Mouse (Mus musculus) heart, embryonic 14.5 days (tissue): ENCODE data around the gene Hpf1. TPM values are rescaled to one million over a fixed set of nuclear protein-coding genes. Genes with fewer than 3 reads are reported as not detected.
A peak's percentile ranks its signal among the peaks of the same experiment; 100 is the strongest.

Experiments
- ATAC-seq: fragments of 200-750 bp; cut with Nextera tagmentation; 2 replicates; pipeline ENCODE4 v1.8.0; 2017; ENCODE audit warnings: low read depth, moderate TSS enrichment; ENCODE audit not compliant: insufficient number of reproducible peaks, insufficient read depth, low FRiP score
- H3K27ac ChIP-seq, 2 experiments: fragments of 200-500 bp in 1 of 2; fragments of 300-500 bp in 1 of 2; sonication (generic) in 1 of 2; replicated peaks in 1 of 2; 2 replicates each; pipeline ENCODE4 v1.5.1; 2012 to 2014; ENCODE audit warnings: low read depth in 2 of 2, low read length in 2 of 2, control low read depth in 1 of 2, mild to moderate bottlenecking in 1 of 2, mixed read lengths in 1 of 2; ENCODE audit not compliant: control insufficient read depth in 1 of 2, insufficient read depth in 1 of 2
- H3K27me3 ChIP-seq: fragments of 300-500 bp; sonication (generic); 2 replicates; pipeline ENCODE4 v1.6.1; 2014; ENCODE audit warnings: mild to moderate bottlenecking, low read length, control low read depth; ENCODE audit not compliant: control insufficient read depth, insufficient read depth
- H3K36me3 ChIP-seq: fragments of 300-500 bp; sonication (generic); 2 replicates; pipeline ENCODE4 v1.6.1; 2014; ENCODE audit warnings: mild to moderate bottlenecking, control low read depth, low read length, mixed read lengths; ENCODE audit not compliant: control insufficient read depth, insufficient read depth
- H3K4me1 ChIP-seq, 2 experiments: fragments of 200-500 bp in 1 of 2; fragments of 300-500 bp in 1 of 2; sonication (generic) in 1 of 2; 2 replicates each; pipeline ENCODE4 v1.6.1; 2012 to 2014; ENCODE audit warnings: low read length in 2 of 2, control low read depth in 1 of 2, mixed read lengths in 1 of 2; ENCODE audit not compliant: control insufficient read depth in 2 of 2, insufficient read depth in 2 of 2
- H3K4me2 ChIP-seq: fragments of 300-500 bp; sonication (generic); 2 replicates; pipeline ENCODE4 v1.6.1; 2014; ENCODE audit warnings: mild to moderate bottlenecking, low read length
- H3K4me3 ChIP-seq, 2 experiments: fragments of 200-500 bp in 1 of 2; fragments of 300-500 bp in 1 of 2; sonication (generic) in 1 of 2; 2 replicates each; pipeline ENCODE4 v1.5.1; 2012 to 2014; ENCODE audit warnings: low read length in 2 of 2, mild to moderate bottlenecking in 2 of 2, control low read depth in 1 of 2, low read depth in 1 of 2, moderate library complexity in 1 of 2; ENCODE audit not compliant: control insufficient read depth in 1 of 2, insufficient read depth in 1 of 2
- H3K9ac ChIP-seq: fragments of 300-500 bp; sonication (generic); 2 replicates; pipeline ENCODE4 v1.6.1; 2014; ENCODE audit warnings: mild to moderate bottlenecking, low read length
- H3K9me3 ChIP-seq: fragments of 300-500 bp; sonication (generic); 2 replicates; pipeline ENCODE4 v1.6.1; 2016; ENCODE audit warnings: low read length, control low read depth; ENCODE audit not compliant: control insufficient read depth
- WGBS: fragments of 180-500 bp; shearing (Covaris S2); extraction: QIAGEN DNeasy Blood & Tissue Kit; methylation state at CpG from one replicate; pipeline ENCODE4 v1.1.7; 2014; 5-methylcytosine and 5-hydroxymethylcytosine counted together
- polyA plus RNA-seq: library from polyadenylated mRNA; unstranded; fragments of >200 nt; fragmentation: Nextera tagmentation; extraction: Ambion mirVana; gene quantifications from 2 replicates; pipeline ENCODE4 v1.2.1, GENCODE M21; 2014

Hpf1 gene
- polyA plus RNA-seq, 1 experiment from 2014 or later: 51.2 TPM

DNA sequence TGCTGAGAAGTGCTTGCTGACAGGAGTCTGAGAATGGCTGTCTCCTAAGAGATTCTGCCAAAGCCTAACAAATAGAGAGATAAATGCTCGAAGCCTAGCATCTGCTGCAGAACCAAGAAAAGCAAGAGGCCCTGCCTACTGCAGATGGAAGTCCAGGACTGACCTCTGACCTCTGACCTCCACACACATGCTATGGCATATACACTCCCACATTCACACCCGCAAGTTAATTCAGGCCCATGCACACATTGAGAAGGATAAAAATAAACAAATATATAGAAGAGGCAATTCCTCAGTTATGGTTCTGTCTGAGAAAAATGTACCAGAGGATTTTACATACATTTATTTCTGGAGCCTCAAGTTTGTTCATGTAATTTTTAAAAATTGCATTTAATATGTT is 11.6 kb upstream of the Hpf1 start:
- Histone ChIP-seq H3K36me3 (no peaks in the 10 kb centered on the region), H3K27ac (no peak overlapping the region), H3K4me2 (no peak overlapping the region), H3K4me3 (no peak overlapping the region), H3K4me1 (no peaks in the 10 kb centered on the region), H3K27me3 (no peaks in the 10 kb centered on the region), H3K9ac (no peak overlapping the region), H3K9me3 (no peaks in the 10 kb centered on the region)
- WGBS: 50% methylated on average over 2 of the region's 2 CpGs
- no peak for ATAC-seq

DNA sequence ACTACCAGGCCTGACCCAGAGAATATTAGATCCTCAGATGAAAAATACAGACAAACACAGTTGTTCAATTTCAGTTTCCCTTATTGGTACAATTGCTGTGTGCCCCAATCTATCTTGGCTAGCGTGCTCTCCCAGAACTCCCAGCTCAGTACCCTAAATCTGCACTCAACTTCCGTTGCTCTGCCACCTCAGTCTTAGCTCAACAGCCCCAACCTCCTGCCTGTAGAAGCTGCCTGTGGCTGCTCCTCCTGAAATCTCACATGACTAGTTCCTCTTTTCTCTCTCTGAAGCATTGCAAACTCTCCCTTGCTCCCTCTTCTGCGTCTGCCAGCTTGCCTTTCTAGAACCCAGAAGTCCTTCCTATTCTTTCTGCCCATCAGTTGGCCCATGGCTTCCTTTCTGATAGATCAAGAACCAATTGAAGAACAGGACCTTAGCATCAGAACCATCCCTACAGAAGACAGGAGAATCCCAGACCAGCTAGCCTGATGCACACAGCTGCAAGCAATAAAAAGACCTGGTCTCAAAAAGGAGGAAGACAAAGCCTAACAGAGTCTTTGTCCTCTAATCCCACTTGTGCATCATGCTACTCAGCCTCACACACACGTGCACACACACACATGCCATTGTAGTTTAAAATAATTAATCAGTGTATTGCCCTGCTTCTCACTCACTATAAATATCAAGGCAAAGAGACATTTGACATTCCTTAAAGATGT is 6.6 kb upstream of the Hpf1 start:
- Histone ChIP-seq H3K9ac (no peak overlapping the region), H3K4me3 (no peak overlapping the region), H3K9me3 (no peaks in the 10 kb centered on the region), H3K27ac (no peak overlapping the region), H3K4me1 (no peaks in the 10 kb centered on the region), H3K36me3 (no peaks in the 10 kb centered on the region), H3K4me2 (no peak overlapping the region), H3K27me3 (no peaks in the 10 kb centered on the region)
- ATAC-seq: no peak
- 77% methylated on average over 4 of the region's 4 CpGs for WGBS

DNA sequence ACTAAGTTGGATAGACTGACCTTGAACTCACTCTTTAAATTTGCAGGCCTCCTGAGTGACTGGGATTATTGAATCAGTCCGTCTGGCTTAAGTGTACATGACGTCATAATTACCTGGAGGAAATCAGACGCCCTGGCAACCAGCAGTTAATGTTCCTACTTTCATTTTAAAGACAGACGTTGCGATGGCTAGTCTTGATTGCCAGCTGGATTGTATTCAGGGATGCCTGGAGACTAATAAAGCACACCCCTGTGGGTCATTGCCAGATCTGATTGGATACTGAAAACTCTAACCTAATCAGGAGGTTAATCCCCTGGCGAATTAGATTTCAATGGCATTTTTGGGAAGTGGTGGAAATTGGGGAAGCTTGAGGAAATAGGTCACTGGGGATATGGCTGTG is 3.5 kb upstream of the Hpf1 start:
- no peaks in the 10 kb centered on the region for H3K9me3 ChIP-seq
- H3K27me3 ChIP-seq: no peaks in the 10 kb centered on the region
- WGBS: 67% methylated on average over 6 of the region's 6 CpGs
- no peak for ATAC-seq
- no peak overlapping the region for H3K4me2 ChIP-seq
- no peak overlapping the region for H3K27ac ChIP-seq
- H3K9ac ChIP-seq: no peak overlapping the region
- no peaks in the 10 kb centered on the region for H3K36me3 ChIP-seq
- no peak overlapping the region for H3K4me3 ChIP-seq
- H3K4me1 ChIP-seq: peaks cover 0 to 7% of the 10 kb centered on the region in 2 experiments; a peak in 2 of 4 replicates

DNA sequence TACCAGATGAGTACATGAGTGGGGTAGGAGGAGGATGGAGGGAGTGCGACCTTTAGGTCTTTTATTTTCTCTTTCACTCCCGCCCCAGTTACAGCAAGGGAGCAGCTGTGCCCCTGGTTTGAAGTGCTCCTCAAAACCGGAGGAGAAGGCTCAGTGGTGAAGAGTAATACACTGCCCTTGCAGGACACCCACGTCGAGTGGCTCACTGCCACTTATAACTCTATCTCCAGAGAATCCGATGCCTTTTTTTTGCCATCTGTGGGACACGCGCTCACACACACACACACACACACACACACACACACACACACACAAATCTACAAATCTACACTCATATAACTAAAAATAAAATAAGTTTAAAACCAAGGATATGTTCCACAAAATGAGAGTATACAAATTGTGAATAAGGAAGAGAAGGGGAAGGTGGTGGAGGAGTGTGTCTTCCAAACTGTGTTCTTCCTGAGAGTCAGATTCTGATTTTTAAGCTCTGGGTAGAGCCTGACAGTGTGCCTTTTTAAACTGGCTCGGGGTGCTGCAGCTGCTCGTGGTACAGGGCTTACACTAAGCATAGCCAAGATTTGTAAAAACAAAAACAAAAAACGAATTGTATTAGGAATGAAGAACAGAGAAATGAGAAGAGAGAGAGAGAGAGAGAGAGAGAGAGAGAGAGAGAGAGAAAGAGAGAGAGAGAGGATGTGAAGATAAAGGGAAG is 931 bp upstream of the Hpf1 start:
- Histone ChIP-seq H3K27me3 (no peaks in the 10 kb centered on the region), H3K4me1 (peaks cover 2 to 22% of the 10 kb centered on the region in 2 experiments), H3K9ac (no peak overlapping the region), H3K4me3 (0 out of 4 replicates have a peak overlapping the region, but pooled peaks of 1 of the 2 experiments have one; percentile 84), H3K9me3 (no peaks in the 10 kb centered on the region), H3K4me2 (peak overlapping the region; percentile 72; the same call in 1 of the 2 replicates), H3K36me3 (no peaks in the 10 kb centered on the region; the same call in 1 of the 2 replicates), H3K27ac (no peak overlapping the region)
- no peak for ATAC-seq
- WGBS: 79% methylated on average over 11 of the region's 11 CpGs

DNA sequence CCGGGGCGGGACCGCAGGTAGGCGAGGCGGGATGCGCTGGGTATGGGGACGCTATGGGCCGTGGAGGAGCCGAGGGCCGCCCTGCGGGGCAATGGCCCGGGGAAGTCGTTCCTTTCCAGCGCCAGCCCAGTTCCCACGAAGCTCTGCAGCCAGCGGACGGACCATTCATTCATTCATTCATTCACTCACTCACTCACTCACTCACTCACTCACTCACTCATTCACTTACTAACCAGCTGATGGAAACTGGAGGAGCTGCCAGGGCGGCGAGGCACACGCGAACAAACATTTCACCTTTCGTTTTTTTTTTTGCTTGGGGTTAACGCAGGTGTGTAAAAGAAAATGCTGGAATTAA is 279 bp downstream of the Hpf1 start:
- ATAC-seq: no peak
- Histone ChIP-seq H3K9ac (peak overlapping the region; percentile 86), H3K4me3 (peak overlapping the region; percentile 84 to 88), H3K4me2 (peak overlapping the region; percentile 72), H3K27me3 (no peaks in the 10 kb centered on the region), H3K9me3 (no peaks in the 10 kb centered on the region), H3K36me3 (peaks cover 4% of the 10 kb centered on the region; the same call in 1 of the 2 replicates), H3K4me1 (peaks cover 3 to 24% of the 10 kb centered on the region in 2 experiments), H3K27ac (no peak overlapping the region)
- under 1% methylated on average over 23 of the region's 23 CpGs for WGBS

DNA sequence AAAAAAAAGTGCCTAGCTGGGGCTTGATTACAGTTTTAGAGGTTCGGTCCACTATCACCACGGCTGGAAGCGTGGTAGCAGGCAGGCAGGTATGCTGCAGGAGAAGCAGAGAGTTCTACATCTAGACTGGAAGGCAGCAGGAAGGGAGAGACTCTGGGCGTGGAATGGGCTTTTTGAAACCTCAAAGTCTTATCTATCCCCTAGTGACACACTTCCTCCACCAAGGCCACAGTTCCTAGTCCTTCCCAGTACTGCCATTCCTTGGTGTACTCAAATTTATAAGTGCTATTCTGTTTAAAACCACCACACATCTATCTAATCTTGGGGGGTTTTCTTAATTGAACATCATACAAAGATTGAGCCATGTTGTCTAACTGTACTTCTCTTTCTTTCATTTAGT is 1.5 kb downstream of the Hpf1 start:
- no peak overlapping the region for H3K9ac ChIP-seq
- H3K4me3 ChIP-seq: no peak overlapping the region
- H3K27ac ChIP-seq: no peak overlapping the region
- H3K9me3 ChIP-seq: no peaks in the 10 kb centered on the region
- ATAC-seq: no peak
- no peaks in the 10 kb centered on the region for H3K27me3 ChIP-seq
- H3K4me2 ChIP-seq: peak overlapping the region; percentile 72
- peaks cover 4% of the 10 kb centered on the region; the same call in 1 of the 2 replicates for H3K36me3 ChIP-seq
- 86% methylated on average over 4 of the region's 4 CpGs for WGBS
- peaks cover 8 to 34% of the 10 kb centered on the region in 2 experiments for H3K4me1 ChIP-seq

DNA sequence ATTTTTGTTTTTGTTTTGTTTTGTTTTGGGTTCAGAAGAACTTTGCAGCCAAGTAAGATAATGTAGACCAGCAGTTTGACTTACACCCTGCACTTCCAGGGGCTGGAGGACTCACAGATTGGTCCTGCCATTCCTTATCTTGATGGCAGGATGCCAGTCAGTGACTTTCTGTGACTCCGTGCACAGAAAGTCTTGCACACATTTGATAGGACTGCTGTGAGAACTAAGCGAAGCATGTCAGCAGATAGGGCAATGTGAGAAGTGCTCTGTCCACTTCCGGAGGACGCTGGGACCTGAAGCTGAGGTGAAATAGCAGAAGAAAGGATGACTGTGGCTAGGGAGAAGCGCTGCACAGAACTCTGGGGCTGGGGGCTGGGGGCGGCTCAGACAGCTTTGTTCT is 5.7 kb downstream of the Hpf1 start:
- Histone ChIP-seq H3K9me3 (no peaks in the 10 kb centered on the region), H3K27me3 (no peaks in the 10 kb centered on the region), H3K4me1 (peaks cover 10 to 45% of the 10 kb centered on the region in 2 experiments), H3K27ac (peak overlapping the region in 1 of 2 experiments; percentile 66; a peak in 3 of 4 replicates), H3K36me3 (peaks cover 25% of the 10 kb centered on the region), H3K4me3 (no peak overlapping the region), H3K4me2 (peak overlapping the region; percentile 42), H3K9ac (no peak overlapping the region)
- ATAC-seq: peak; percentile 17; the same call in 1 of the 2 replicates
- WGBS: 11% methylated on average over 6 of the region's 6 CpGs
